Mouse (Mus musculus): ENCODE results near the gene Cacna1a. TPM values are rescaled to one million over a fixed set of nuclear protein-coding genes. Genes with fewer than 3 reads are reported as not detected.

The Cacna1a gene
- polyA plus RNA-seq, 1 experiment from 2014 or later: 5.3 TPM

- no peaks in the 10 kb centered on the region for H3K36me3 ChIP-seq (ENCODE audit: control insufficient read depth, insufficient read depth, low read length)
- no peak overlapping the region for H3K27ac ChIP-seq (replicated peaks; ENCODE audit: low read depth, low read length)
- H3K9ac ChIP-seq (ENCODE audit: low read length): no peak overlapping the region
- ATAC-seq (ENCODE audit: insufficient number of reproducible peaks, low FRiP score, low TSS enrichment, low read depth) (no peak), DNase-seq (ENCODE audit: low spot score) (no peak)
- 90% methylated on average over 4 of the region's 4 CpGs for WGBS
- no peaks in the 10 kb centered on the region for H3K9me3 ChIP-seq (ENCODE audit: control insufficient read depth, low read length)
- peaks cover 47% of the 10 kb centered on the region for H3K27me3 ChIP-seq (ENCODE audit: control insufficient read depth, insufficient read depth, low read length)
- H3K4me1 ChIP-seq (ENCODE audit: control insufficient read depth, insufficient read depth, low read length): 0 out of 2 replicates have a peak, but pooled peaks cover 4% of the 10 kb centered on the region
- no peak overlapping the region for H3K4me3 ChIP-seq (ENCODE audit: low read depth, low read length)
- H3K4me2 ChIP-seq (ENCODE audit: low read depth, severe bottlenecking): no peak overlapping the region
Observed at GRCm38 (mm10) chr8:84561698-84562097, 173.5 kb downstream of the Cacna1a start.

- 88% methylated on average over 1 of the region's 1 CpGs for WGBS
- H3K27me3 ChIP-seq (ENCODE audit: control insufficient read depth, insufficient read depth, low read length): peaks cover 24% of the 10 kb centered on the region
- no peak overlapping the region for H3K4me2 ChIP-seq (ENCODE audit: low read depth, severe bottlenecking)
- ATAC-seq (ENCODE audit: insufficient number of reproducible peaks, low FRiP score, low TSS enrichment, low read depth) (no peak), DNase-seq (ENCODE audit: low spot score) (no peak)
- H3K4me3 ChIP-seq (ENCODE audit: low read depth, low read length): no peak overlapping the region
- no peak overlapping the region for H3K9ac ChIP-seq (ENCODE audit: low read length)
- 0 out of 2 replicates have a peak, but pooled peaks cover 4% of the 10 kb centered on the region for H3K4me1 ChIP-seq (ENCODE audit: control insufficient read depth, insufficient read depth, low read length)
- H3K36me3 ChIP-seq (ENCODE audit: control insufficient read depth, insufficient read depth, low read length): no peaks in the 10 kb centered on the region
- H3K9me3 ChIP-seq (ENCODE audit: control insufficient read depth, low read length): no peaks in the 10 kb centered on the region
- H3K27ac ChIP-seq (replicated peaks; ENCODE audit: low read depth, low read length): no peak overlapping the region
Observed at GRCm38 (mm10) chr8:84564042-84564441, 175.8 kb downstream of the Cacna1a start.

- ATAC-seq (ENCODE audit: insufficient number of reproducible peaks, low FRiP score, low TSS enrichment, low read depth) (no peak), DNase-seq (ENCODE audit: low spot score) (no peak)
- Histone ChIP-seq H3K36me3 (ENCODE audit: control insufficient read depth, insufficient read depth, low read length) (no peaks in the 10 kb centered on the region), H3K4me2 (ENCODE audit: low read depth, severe bottlenecking) (no peak overlapping the region), H3K27me3 (ENCODE audit: control insufficient read depth, insufficient read depth, low read length) (peaks cover 7% of the 10 kb centered on the region), H3K4me3 (ENCODE audit: low read depth, low read length) (no peak overlapping the region), H3K9me3 (ENCODE audit: control insufficient read depth, low read length) (no peaks in the 10 kb centered on the region), H3K27ac (replicated peaks; ENCODE audit: low read depth, low read length) (no peak overlapping the region), H3K9ac (ENCODE audit: low read length) (no peak overlapping the region), H3K4me1 (ENCODE audit: control insufficient read depth, insufficient read depth, low read length) (no peaks in the 10 kb centered on the region)
- WGBS: 72% methylated on average over 25 of the region's 25 CpGs
Observed at GRCm38 (mm10) chr8:84565577-84566360, 177.5 kb downstream of the Cacna1a start.

GRCm38 (mm10) chr8:84566816-84567413 is 178.7 kb downstream of the Cacna1a start:
- no peaks in the 10 kb centered on the region for H3K9me3 ChIP-seq (ENCODE audit: control insufficient read depth, low read length)
- no peaks in the 10 kb centered on the region for H3K27me3 ChIP-seq (ENCODE audit: control insufficient read depth, insufficient read depth, low read length)
- H3K36me3 ChIP-seq (ENCODE audit: control insufficient read depth, insufficient read depth, low read length): no peaks in the 10 kb centered on the region
- H3K4me1 ChIP-seq (ENCODE audit: control insufficient read depth, insufficient read depth, low read length): no peaks in the 10 kb centered on the region
- H3K4me2 ChIP-seq (ENCODE audit: low read depth, severe bottlenecking): no peak overlapping the region
- DNase-seq (ENCODE audit: low spot score): no peak
- 85% methylated on average over 12 of the region's 12 CpGs for WGBS
- no peak for ATAC-seq (ENCODE audit: insufficient number of reproducible peaks, low FRiP score, low TSS enrichment, low read depth)
- H3K9ac ChIP-seq (ENCODE audit: low read length): no peak overlapping the region
- no peak overlapping the region for H3K27ac ChIP-seq (replicated peaks; ENCODE audit: low read depth, low read length)
- no peak overlapping the region for H3K4me3 ChIP-seq (ENCODE audit: low read depth, low read length)

- Histone ChIP-seq H3K27ac (replicated peaks; ENCODE audit: low read depth, low read length) (no peak overlapping the region), H3K4me1 (ENCODE audit: control insufficient read depth, insufficient read depth, low read length) (no peaks in the 10 kb centered on the region), H3K36me3 (ENCODE audit: control insufficient read depth, insufficient read depth, low read length) (no peaks in the 10 kb centered on the region), H3K9ac (ENCODE audit: low read length) (no peak overlapping the region), H3K4me3 (ENCODE audit: low read depth, low read length) (no peak overlapping the region), H3K9me3 (ENCODE audit: control insufficient read depth, low read length) (no peaks in the 10 kb centered on the region), H3K4me2 (ENCODE audit: low read depth, severe bottlenecking) (no peak overlapping the region), H3K27me3 (ENCODE audit: control insufficient read depth, insufficient read depth, low read length) (no peaks in the 10 kb centered on the region)
- ATAC-seq (ENCODE audit: insufficient number of reproducible peaks, low FRiP score, low TSS enrichment, low read depth) (no peak), DNase-seq (ENCODE audit: low spot score) (no peak)
- WGBS: 70% methylated on average over 19 of the region's 19 CpGs
Observed at GRCm38 (mm10) chr8:84567541-84567940, 179.3 kb downstream of the Cacna1a start.

GRCm38 (mm10) chr8:84568737-84569136 is 180.5 kb downstream of the Cacna1a start:
- H3K36me3 ChIP-seq (ENCODE audit: control insufficient read depth, insufficient read depth, low read length): no peaks in the 10 kb centered on the region
- no peak for ATAC-seq (ENCODE audit: insufficient number of reproducible peaks, low FRiP score, low TSS enrichment, low read depth)
- H3K4me3 ChIP-seq (ENCODE audit: low read depth, low read length): no peak overlapping the region
- no peaks in the 10 kb centered on the region for H3K9me3 ChIP-seq (ENCODE audit: control insufficient read depth, low read length)
- 86% methylated on average over 8 of the region's 8 CpGs for WGBS
- H3K4me1 ChIP-seq (ENCODE audit: control insufficient read depth, insufficient read depth, low read length): no peaks in the 10 kb centered on the region
- no peak for DNase-seq (ENCODE audit: low spot score)
- H3K27ac ChIP-seq (replicated peaks; ENCODE audit: low read depth, low read length): no peak overlapping the region
- no peaks in the 10 kb centered on the region for H3K27me3 ChIP-seq (ENCODE audit: control insufficient read depth, insufficient read depth, low read length)
- H3K4me2 ChIP-seq (ENCODE audit: low read depth, severe bottlenecking): no peak overlapping the region
- no peak overlapping the region for H3K9ac ChIP-seq (ENCODE audit: low read length)

GRCm38 (mm10) chr8:84569921-84570673 is 181.9 kb downstream of the Cacna1a start:
- ATAC-seq (ENCODE audit: insufficient number of reproducible peaks, low FRiP score, low TSS enrichment, low read depth): no peak
- Histone ChIP-seq H3K4me1 (ENCODE audit: control insufficient read depth, insufficient read depth, low read length) (no peaks in the 10 kb centered on the region), H3K27me3 (ENCODE audit: control insufficient read depth, insufficient read depth, low read length) (no peaks in the 10 kb centered on the region), H3K27ac (replicated peaks; ENCODE audit: low read depth, low read length) (no peak overlapping the region), H3K36me3 (ENCODE audit: control insufficient read depth, insufficient read depth, low read length) (no peaks in the 10 kb centered on the region), H3K9ac (ENCODE audit: low read length) (no peak overlapping the region), H3K4me2 (ENCODE audit: low read depth, severe bottlenecking) (no peak overlapping the region), H3K4me3 (ENCODE audit: low read depth, low read length) (no peak overlapping the region), H3K9me3 (ENCODE audit: control insufficient read depth, low read length) (no peaks in the 10 kb centered on the region)
- DNase-seq (ENCODE audit: low spot score): no peak
- WGBS: 33% methylated on average over 25 of the region's 25 CpGs

- DNase-seq (ENCODE audit: low spot score): no peak
- WGBS: 89% methylated on average over 4 of the region's 4 CpGs
- Histone ChIP-seq H3K9me3 (ENCODE audit: control insufficient read depth, low read length) (no peaks in the 10 kb centered on the region), H3K27ac (replicated peaks; ENCODE audit: low read depth, low read length) (no peak overlapping the region), H3K27me3 (ENCODE audit: control insufficient read depth, insufficient read depth, low read length) (no peaks in the 10 kb centered on the region), H3K36me3 (ENCODE audit: control insufficient read depth, insufficient read depth, low read length) (no peaks in the 10 kb centered on the region), H3K4me2 (ENCODE audit: low read depth, severe bottlenecking) (no peak overlapping the region), H3K4me3 (ENCODE audit: low read depth, low read length) (no peak overlapping the region), H3K4me1 (ENCODE audit: control insufficient read depth, insufficient read depth, low read length) (no peaks in the 10 kb centered on the region), H3K9ac (ENCODE audit: low read length) (no peak overlapping the region)
- no peak for ATAC-seq (ENCODE audit: insufficient number of reproducible peaks, low FRiP score, low TSS enrichment, low read depth)
Observed at GRCm38 (mm10) chr8:84577432-84577831, 189.2 kb downstream of the Cacna1a start.

Data from limb, embryonic 11.5 days (tissue).